Mouse (Mus musculus) stomach, embryonic 15.5 days (tissue): ENCODE measurements around the gene Dpagt1. TPM values are rescaled to one million over a fixed set of nuclear protein-coding genes. Genes with fewer than 3 reads are reported as not detected.
"Not testable (repeated sequence)": the region's sequence is repeated elsewhere in the genome, so short reads cannot be mapped to it uniquely, and the experiment has no call there.

Experiments
- ATAC-seq: fragments of 200-750 bp; cut with Nextera tagmentation; 2 replicates; pipeline ENCODE4 v1.8.0; 2017; ENCODE audit warnings: low read depth, moderate number of reproducible peaks, moderate TSS enrichment; ENCODE audit not compliant: insufficient read depth, low FRiP score
- H3K27ac ChIP-seq: fragments of 300-500 bp; sonication (generic); 2 replicates; pipeline ENCODE4 v1.5.1; 2015; ENCODE audit warnings: mild to moderate bottlenecking, inconsistent platforms
- H3K27me3 ChIP-seq: fragments of 300-500 bp; sonication (generic); replicated peaks from 2 replicates; pipeline ENCODE4 v1.6.1; 2015; ENCODE audit warnings: inconsistent platforms
- H3K36me3 ChIP-seq: fragments of 300-500 bp; sonication (generic); 2 replicates; pipeline ENCODE4 v1.6.1; 2015; ENCODE audit warnings: inconsistent platforms
- H3K4me1 ChIP-seq: fragments of 300-500 bp; sonication (generic); 2 replicates; pipeline ENCODE4 v1.6.1; 2015; ENCODE audit warnings: inconsistent platforms
- H3K4me2 ChIP-seq: fragments of 300-500 bp; sonication (generic); 2 replicates; pipeline ENCODE4 v1.6.1; 2015; ENCODE audit warnings: mild to moderate bottlenecking, inconsistent platforms
- H3K4me3 ChIP-seq: fragments of 300-500 bp; sonication (generic); replicated peaks from 2 replicates; pipeline ENCODE4 v1.5.1; 2015; ENCODE audit warnings: inconsistent platforms
- H3K9ac ChIP-seq: fragments of 300-500 bp; sonication (generic); 2 replicates; pipeline ENCODE4 v1.6.1; 2015; ENCODE audit warnings: inconsistent platforms
- H3K9me3 ChIP-seq: fragments of 300-500 bp; sonication (generic); 2 replicates; pipeline ENCODE4 v1.6.1; 2016; ENCODE audit warnings: inconsistent platforms
- WGBS: fragments of 180-500 bp; shearing (Covaris S2); methylation state at CpG from one replicate; pipeline ENCODE4 v1.1.7; 2015; 5-methylcytosine and 5-hydroxymethylcytosine counted together
- polyA plus RNA-seq: library from polyadenylated mRNA; unstranded; fragments of >200 nt; fragmentation: Nextera tagmentation; extraction: Ambion mirVana; gene quantifications from 2 replicates; pipeline ENCODE4 v1.2.1, GENCODE M21; 2015

The Dpagt1 gene
- polyA plus RNA-seq, 1 experiment from 2014 or later: 33.5 TPM

DNA sequence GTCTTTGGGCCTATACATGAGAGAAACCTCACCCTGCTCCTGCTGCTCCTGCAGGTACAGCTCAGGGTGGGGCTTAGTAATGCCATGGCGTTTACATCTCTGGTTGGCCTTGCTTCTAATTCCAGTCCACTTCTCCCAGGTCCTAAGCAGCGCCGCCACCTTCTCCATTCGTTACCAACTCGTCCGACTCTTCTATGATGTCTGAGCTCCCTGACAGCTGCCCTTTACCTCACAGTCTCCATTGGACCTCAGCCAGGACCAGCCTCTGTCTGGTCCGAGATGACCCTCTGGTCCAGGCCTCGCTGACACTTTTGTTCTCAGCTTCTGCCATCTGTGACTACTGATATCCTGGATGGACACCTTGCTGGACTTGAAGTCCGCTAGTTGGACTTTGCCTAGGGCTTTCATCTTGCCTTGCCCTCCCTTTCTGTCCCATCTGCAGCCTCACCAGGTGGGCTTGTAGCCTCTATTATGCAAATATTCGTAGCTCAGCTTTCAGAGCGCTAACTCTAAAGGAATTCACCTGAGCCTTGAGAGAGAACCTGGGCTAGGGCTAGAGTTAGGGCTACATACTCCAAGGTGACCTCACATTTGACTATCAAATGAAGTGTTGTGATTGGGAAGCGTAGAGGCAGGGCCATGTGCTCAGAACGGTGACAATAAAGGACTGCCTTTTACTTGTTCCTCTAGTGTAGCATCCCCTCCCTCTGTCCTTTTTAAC lies 7.3 kb downstream of the Dpagt1 start:
- peaks cover 18% of the 10 kb centered on the region for H3K4me1 ChIP-seq
- no peaks in the 10 kb centered on the region for H3K9me3 ChIP-seq
- H3K4me2 ChIP-seq: no peak overlapping the region
- no peak overlapping the region for H3K27ac ChIP-seq
- no peak overlapping the region for H3K4me3 ChIP-seq
- H3K36me3 ChIP-seq: peaks cover 38% of the 10 kb centered on the region
- no peak overlapping the region for H3K9ac ChIP-seq
- WGBS: 94% methylated on average over 13 of the region's 13 CpGs
- ATAC-seq: no peak
- H3K27me3 ChIP-seq: no peaks in the 10 kb centered on the region

DNA sequence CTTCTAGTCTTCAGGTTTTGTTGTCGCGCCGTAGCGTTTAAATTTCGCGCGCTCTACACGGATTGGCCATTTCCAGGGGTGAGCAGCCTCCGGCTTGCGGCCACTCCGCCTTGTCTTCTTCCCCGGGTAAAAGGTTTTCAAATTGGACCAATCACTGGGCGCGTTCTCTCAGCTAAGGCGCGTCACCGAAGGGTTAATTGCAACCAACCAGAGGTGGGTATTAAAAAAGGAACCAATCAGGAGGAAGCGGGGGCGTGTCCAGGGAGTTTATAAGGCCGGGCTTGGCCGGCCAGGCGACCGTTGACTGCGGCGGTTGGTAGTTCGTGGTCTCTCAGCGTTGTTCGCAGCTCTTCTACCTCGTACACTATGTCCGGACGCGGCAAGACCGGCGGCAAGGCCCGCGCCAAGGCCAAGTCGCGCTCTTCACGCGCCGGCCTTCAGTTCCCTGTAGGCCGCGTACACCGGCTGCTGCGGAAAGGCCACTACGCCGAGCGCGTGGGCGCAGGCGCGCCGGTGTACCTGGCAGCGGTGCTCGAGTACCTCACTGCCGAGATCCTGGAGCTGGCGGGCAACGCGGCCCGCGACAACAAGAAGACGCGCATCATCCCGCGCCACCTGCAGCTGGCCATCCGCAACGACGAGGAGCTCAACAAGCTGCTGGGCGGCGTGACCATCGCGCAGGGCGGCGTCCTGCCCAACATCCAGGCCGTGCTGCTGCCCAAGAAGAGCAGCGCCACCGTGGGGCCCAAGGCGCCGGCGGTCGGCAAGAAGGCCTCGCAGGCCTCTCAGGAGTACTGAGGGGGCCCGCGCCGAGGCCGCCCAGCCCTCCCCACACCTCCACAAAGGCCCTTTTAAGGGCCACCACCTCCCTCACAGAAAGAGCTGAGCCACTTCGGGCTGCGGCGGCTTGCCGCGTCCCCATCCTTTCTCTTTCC lies 8.8 kb downstream of the Dpagt1 start, which contains the start of gene H2afx:
Gene H2afx (plus strand): TSS at position 299 of the 935 bp plus-strand sequence.
- H3K9me3 ChIP-seq: no peaks in the 10 kb centered on the region
- peak within 1 kb of the TSS; percentile 59 for H3K4me2 ChIP-seq
- peaks cover 46% of the 10 kb centered on the region for H3K36me3 ChIP-seq
- H3K4me3 ChIP-seq: peak within 1 kb of the TSS; percentile 76
- H3K27me3 ChIP-seq: no peaks in the 10 kb centered on the region
- peak within 1 kb of the TSS; percentile 97 for H3K27ac ChIP-seq
- H3K4me1 ChIP-seq: peaks cover 14% of the 10 kb centered on the region
- WGBS: under 1% methylated on average over 91 of the region's 91 CpGs
- ATAC-seq: peak; percentile 94
- H3K9ac ChIP-seq: peak within 1 kb of the TSS; percentile 91

DNA sequence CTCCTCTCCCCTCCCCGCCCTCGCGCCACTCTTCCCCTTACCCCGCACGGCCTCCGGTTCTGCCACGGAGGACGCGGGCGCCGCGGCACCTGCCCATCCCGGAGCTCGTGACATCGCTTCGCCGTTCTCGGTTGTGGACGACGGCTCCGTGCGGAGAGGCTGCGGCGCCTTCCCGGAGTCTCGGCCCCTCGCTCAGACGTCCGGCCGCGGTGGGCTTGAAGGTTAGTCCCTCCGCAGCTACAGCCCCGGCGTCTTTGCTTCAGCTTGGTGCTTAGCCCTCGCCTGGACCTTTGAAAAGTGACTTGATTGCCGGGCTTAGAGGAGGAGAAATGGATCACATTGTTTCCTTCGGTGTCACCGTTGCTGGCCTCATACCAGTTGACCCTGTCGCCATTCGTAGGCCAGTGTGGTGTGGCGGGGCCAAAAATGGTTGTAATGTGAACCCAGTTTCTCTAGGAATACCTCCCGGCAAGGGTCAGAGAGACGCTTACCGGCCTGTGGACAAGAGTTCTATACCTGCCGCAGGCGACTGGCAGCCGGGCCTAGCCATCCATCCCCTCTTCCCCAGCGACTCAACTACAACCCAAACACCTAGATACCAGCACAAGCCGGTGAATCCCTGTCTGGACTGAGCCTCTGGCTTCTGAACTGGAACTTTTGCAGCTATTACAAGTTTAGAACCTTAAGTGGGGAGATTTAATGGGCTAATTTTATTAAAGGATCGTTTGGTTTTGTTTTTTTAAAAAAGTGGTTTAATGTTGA lies 9.7 kb downstream of the Dpagt1 start:
- H3K9ac ChIP-seq: peak overlapping the region; percentile 91
- peak overlapping the region; percentile 97 for H3K27ac ChIP-seq
- peak overlapping the region; percentile 76 for H3K4me3 ChIP-seq
- no peaks in the 10 kb centered on the region for H3K9me3 ChIP-seq
- H3K36me3 ChIP-seq: peaks cover 46% of the 10 kb centered on the region
- peak overlapping the region; percentile 59 for H3K4me2 ChIP-seq
- under 1% methylated on average over 50 of the region's 50 CpGs for WGBS
- H3K27me3 ChIP-seq: no peaks in the 10 kb centered on the region
- peaks cover 14% of the 10 kb centered on the region for H3K4me1 ChIP-seq
- ATAC-seq: peak; percentile 0; the same call in 1 of the 2 replicates

DNA sequence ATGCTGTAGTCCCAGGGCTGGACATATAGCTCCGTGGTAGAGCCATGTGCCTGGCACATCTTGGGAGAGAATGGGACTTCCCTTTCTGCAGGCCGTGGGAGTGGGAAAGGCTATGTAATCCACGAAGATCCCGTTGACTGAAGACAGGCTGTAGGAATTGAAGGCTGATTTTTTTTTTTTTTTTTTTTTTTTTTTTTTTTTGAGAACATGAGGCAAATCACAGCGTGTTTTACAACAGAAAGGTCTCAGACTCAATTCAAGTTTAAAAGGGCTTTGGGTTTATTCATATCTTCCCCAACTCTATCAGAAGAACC lies 10.2 kb downstream of the Dpagt1 start:
- Histone ChIP-seq H3K4me1 (peaks cover 14% of the 10 kb centered on the region), H3K4me3 (peak overlapping the region; percentile 76), H3K27ac (peak overlapping the region; percentile 97), H3K9ac (peak overlapping the region; percentile 91), H3K27me3 (no peaks in the 10 kb centered on the region), H3K36me3 (peaks cover 42% of the 10 kb centered on the region), H3K4me2 (peak overlapping the region; percentile 59), H3K9me3 (no peaks in the 10 kb centered on the region)
- no peak for ATAC-seq
- WGBS: 0% methylated on average over 5 of the region's 5 CpGs

DNA sequence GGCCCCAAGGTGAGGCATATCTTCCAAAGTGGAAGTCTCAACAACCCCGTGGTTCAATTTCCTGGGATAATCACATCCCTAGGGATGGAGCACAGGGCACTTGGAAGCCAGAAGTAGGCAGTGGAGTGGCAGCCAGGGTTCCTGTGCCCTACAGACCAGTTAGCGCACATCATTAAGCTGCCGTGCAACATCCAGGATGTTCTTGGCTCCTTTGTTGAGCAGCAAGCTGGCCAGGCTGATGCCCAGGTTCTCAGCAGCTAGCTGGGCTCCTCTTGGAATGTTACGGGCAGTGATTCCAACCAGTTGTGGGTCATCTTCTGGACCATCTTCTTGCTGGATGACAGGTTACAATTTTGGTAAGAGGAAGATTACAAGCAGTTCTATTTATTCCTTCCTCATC lies 10.7 kb downstream of the Dpagt1 start:
- peak overlapping the region; percentile 59 for H3K4me2 ChIP-seq
- H3K4me3 ChIP-seq: peak overlapping the region; percentile 76
- H3K4me1 ChIP-seq: peaks cover 14% of the 10 kb centered on the region
- ATAC-seq, H3K9ac ChIP-seq, H3K27me3 ChIP-seq, H3K9me3 ChIP-seq, H3K27ac ChIP-seq: not testable (repeated sequence)
- peaks cover 37% of the 10 kb centered on the region for H3K36me3 ChIP-seq
- 30% methylated on average over 4 of the region's 4 CpGs for WGBS

DNA sequence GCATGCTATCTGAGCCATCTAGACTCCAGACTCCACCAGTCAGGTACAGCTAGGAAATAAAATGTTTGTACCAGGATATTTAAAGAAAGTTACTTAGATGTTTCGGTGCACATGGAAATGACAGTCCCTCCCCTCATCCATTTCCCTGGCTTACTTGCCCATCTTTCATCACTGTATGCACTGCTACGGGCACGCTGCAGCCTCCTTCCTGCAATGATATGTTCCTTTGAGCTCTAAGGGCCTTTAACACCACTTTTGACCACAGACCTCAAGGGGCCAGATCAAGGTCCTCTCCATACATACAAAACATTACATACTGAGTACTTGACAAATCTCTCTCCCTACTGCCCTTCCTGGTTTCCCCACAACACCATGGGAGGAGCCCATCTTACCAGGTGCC lies 11.1 kb downstream of the Dpagt1 start:
- Histone ChIP-seq H3K4me2 (peak overlapping the region; percentile 59), H3K27me3 (no peaks in the 10 kb centered on the region), H3K27ac (no peak overlapping the region; the same call in 1 of the 2 replicates), H3K36me3 (peaks cover 33% of the 10 kb centered on the region), H3K9ac (no peak overlapping the region; the same call in 1 of the 2 replicates), H3K9me3 (no peaks in the 10 kb centered on the region), H3K4me3 (peak overlapping the region; percentile 76), H3K4me1 (peaks cover 14% of the 10 kb centered on the region)
- 61% methylated on average over 3 of the region's 3 CpGs for WGBS
- ATAC-seq: no peak

DNA sequence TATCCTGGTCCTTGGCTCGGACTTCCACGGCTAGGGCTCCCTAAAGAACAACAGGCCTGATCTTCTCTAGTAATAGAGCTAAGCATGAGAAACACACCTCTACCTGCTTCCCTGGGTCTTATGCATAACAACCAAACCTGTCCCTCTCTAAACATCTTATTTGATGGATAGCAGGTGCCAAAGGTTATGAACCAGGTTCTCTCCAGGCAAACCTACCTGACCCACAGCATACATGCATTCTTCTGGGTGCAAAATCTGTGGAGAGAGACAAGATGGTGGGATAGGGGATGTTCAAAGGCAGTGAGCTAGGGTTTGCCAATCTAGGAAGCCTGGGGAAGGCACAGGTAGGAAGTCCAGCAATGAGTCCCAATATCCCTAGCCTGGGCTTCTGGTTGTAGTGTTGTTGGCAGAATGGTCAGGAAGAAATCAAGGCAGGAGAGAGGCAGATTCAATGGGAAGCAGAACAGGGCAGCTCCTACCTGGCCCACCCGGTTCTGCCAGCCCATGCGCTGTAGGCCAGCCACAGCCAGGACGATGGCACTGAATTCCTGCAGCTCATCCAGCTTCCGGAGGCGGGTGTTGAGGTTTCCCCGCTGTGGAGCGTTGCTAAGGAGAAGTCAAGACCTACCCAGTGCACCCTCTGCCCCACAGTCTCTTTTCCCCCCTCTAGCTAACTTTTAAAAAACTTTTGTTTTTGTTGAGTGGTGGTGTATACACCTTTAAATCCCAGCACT lies 11.8 kb downstream of the Dpagt1 start:
- ATAC-seq: no peak
- 72% methylated on average over 9 of the region's 9 CpGs for WGBS
- peak overlapping the region; percentile 59 for H3K4me2 ChIP-seq
- peaks cover 29% of the 10 kb centered on the region for H3K36me3 ChIP-seq
- H3K27me3 ChIP-seq: no peaks in the 10 kb centered on the region
- H3K9ac ChIP-seq: no peak overlapping the region
- H3K9me3 ChIP-seq: no peaks in the 10 kb centered on the region
- peak overlapping the region; percentile 31; the same call in 1 of the 2 replicates for H3K27ac ChIP-seq
- H3K4me1 ChIP-seq: peaks cover 18% of the 10 kb centered on the region
- peak overlapping the region; percentile 76 for H3K4me3 ChIP-seq

DNA sequence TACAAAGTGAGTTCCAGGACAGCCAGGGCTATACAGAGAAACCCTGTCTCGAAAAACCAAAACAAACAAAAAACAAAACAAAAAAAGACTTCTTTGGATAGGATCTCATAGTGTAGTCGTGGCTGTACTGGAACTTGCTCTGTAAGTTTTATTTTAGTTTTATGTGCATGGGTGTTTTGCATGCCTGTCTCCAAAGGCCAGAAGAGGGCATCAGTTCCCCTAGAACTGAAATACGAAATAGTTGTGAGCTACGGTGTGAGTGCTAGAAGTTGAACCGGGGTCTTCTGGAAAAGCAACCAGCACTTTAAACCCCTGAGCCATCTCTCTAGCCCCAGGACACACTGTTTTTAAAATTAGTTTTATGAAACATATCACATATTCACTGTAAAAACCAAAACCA lies 12.8 kb downstream of the Dpagt1 start:
- Histone ChIP-seq H3K27ac (no peak overlapping the region), H3K27me3 (no peaks in the 10 kb centered on the region), H3K9me3 (no peaks in the 10 kb centered on the region), H3K4me3 (no peak overlapping the region), H3K36me3 (peaks cover 19% of the 10 kb centered on the region), H3K9ac (no peak overlapping the region), H3K4me2 (no peak overlapping the region), H3K4me1 (peaks cover 27% of the 10 kb centered on the region)
- 84% methylated on average over 5 of the region's 5 CpGs for WGBS
- ATAC-seq: no peak

DNA sequence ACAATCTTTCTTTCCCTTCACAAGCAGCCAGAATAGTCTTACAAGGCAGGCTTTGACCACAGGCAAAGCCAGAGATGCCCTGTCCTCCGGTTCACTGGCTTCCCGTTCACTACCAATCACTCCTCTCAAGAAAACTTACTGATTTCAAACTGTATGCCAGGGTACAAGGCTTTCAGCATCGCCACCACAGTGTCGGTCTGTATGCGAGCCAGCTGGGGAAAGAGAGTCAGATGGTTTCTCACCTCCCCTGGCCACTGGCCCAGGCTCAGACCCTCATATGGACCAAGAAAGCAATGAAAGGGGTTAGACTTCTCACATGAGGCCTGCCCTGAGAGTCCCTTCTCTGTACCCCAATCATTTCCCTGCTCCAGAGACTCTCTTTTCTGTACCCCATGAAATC lies 15.7 kb downstream of the Dpagt1 start:
- ATAC-seq: no peak
- Histone ChIP-seq H3K36me3 (peaks cover 15% of the 10 kb centered on the region), H3K4me1 (peaks cover 27% of the 10 kb centered on the region), H3K4me3 (peak overlapping the region; percentile 16), H3K9me3 (no peaks in the 10 kb centered on the region), H3K9ac (no peak overlapping the region), H3K27ac (peak overlapping the region; percentile 100; the same call in 1 of the 2 replicates), H3K27me3 (no peaks in the 10 kb centered on the region), H3K4me2 (no peak overlapping the region)
- 88% methylated on average over 5 of the region's 5 CpGs for WGBS

DNA sequence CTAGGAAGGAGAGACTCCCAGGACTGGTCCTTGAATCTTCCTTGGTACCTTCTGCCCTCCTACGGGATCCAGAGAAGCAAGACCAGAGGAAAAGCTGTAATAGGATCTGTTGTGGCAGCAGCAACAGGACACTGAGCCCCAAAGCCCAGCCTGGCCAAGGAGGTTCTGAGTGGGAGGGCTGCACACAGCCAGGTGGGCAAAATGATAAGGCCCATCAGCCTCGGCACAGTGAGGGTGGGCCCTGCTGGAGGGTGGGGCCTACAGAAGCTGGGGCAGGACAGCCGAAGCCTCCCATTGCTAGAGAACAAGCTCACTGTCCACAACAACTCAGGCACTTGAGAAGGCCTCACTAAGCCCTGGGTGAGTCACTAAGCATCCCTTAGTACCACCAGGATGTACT lies 16.4 kb downstream of the Dpagt1 start:
- 66% methylated on average over 3 of the region's 3 CpGs for WGBS
- Histone ChIP-seq H3K9me3 (no peaks in the 10 kb centered on the region), H3K4me1 (peaks cover 20% of the 10 kb centered on the region), H3K36me3 (peaks cover 11% of the 10 kb centered on the region), H3K27me3 (no peaks in the 10 kb centered on the region), H3K27ac (peak overlapping the region; percentile 100; the same call in 1 of the 2 replicates), H3K9ac (no peak overlapping the region), H3K4me3 (peak overlapping the region; percentile 16), H3K4me2 (peak overlapping the region; percentile 80)
- ATAC-seq: peak; percentile 70; the same call in 1 of the 2 replicates

DNA sequence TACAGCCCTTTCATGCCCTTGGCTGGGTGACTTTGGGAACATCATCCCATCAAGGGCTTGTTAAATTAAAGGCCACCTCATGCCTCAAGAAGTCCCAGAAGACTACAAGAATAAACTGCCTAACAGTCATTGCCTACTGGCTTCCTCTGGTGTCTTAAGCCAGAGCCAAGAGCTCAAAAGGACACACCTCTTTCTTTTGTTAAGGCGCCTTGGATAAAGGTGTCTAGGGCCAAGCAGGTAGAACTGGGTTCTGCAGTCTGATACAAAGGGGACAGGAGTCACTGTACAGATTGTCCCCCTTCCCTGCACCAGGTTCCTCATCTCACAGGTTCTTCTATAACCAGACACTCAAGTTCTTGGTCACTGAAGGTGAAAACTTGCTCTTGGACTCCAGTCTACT lies 16.8 kb downstream of the Dpagt1 start:
- H3K9me3 ChIP-seq: no peaks in the 10 kb centered on the region
- H3K36me3 ChIP-seq: peaks cover 13% of the 10 kb centered on the region
- no peak overlapping the region for H3K4me3 ChIP-seq
- H3K4me1 ChIP-seq: peaks cover 16% of the 10 kb centered on the region
- whole genome bisulfite sequencing: 75% methylated on average over 1 of the region's 1 CpGs
- peak overlapping the region; percentile 100 for H3K27ac ChIP-seq
- no peak for ATAC-seq
- H3K4me2 ChIP-seq: peak overlapping the region; percentile 80
- H3K9ac ChIP-seq: peak overlapping the region; percentile 52; the same call in 1 of the 2 replicates
- H3K27me3 ChIP-seq: no peaks in the 10 kb centered on the region
